ENCODE assay signal across 16 mouse cellular contexts in genomic region chr6:53603695-53604094, GRCm38 (mm10).
DNase-seq lines count a peak whose midpoint lies in the region; ATAC-seq and TF ChIP-seq lines count a peak whose summit lies in the region.
"Had no signal": no experiment of that assay in that cellular context is flagged by ENCODE, and none has a peak within 500 bp of the region (broad histone marks: within the 10 kb centered on the region; RNA-seq: fewer than 3 reads in every experiment).

No protein-coding gene starts in this region.

- intact Hi-C loops in heart, postnatal 10 days (cut with DNase I), result no loop called here

- no peaks in the 10 kb centered on the region for H3K9me3 ChIP-seq in lung, postnatal 0 days (ENCODE audit: low read length)
- H3K9me3 ChIP-seq in heart, embryonic 12.5 days (replicated peaks), result 0 out of 2 replicates have a peak, but pooled peaks cover 2% of the 10 kb centered on the region
- H3K9me3 ChIP-seq: embryonic facial prominence, embryonic 13.5 days; limb, embryonic 15.5 days had no signal

- TF ChIP-seq EP300 in lung, postnatal 0 days (IDR thresholded peaks at IDR 0.05), result no peak

- WGBS in lung, postnatal 0 days, result 59% methylated on average over 5 of the region's 5 CpGs
- 59% methylated on average over 5 of the region's 5 CpGs for WGBS in lung, adult 2 months
- WGBS in heart, embryonic 12.5 days, result 71% methylated on average over 5 of the region's 5 CpGs

- H3K27me3 ChIP-seq in lung, postnatal 0 days (replicated peaks; ENCODE audit: insufficient read depth, low read length), result no peaks in the 10 kb centered on the region
- no peaks in the 10 kb centered on the region for H3K27me3 ChIP-seq in heart, embryonic 12.5 days (replicated peaks)
- H3K27me3 ChIP-seq: limb, embryonic 15.5 days had no signal

- H3K4me1 ChIP-seq in lung, postnatal 0 days (ENCODE audit: insufficient read depth, low read depth, low read length), result no peaks in the 10 kb centered on the region
- H3K4me1 ChIP-seq in lung, adult 2 months (ENCODE audit: control insufficient read depth, insufficient read depth, low read length), result peaks cover 5% of the 10 kb centered on the region; the same call in 1 of the 2 replicates
- H3K4me1 ChIP-seq in heart, embryonic 12.5 days (replicated peaks), result peaks cover 41% of the 10 kb centered on the region

- no peak for TF ChIP-seq POLR2A in lung, adult 2 months (IDR thresholded peaks at IDR 0.05; ENCODE audit: borderline replicate concordance, extremely low read depth, low read depth, low read length)

- no peak overlapping the region for H3K27ac ChIP-seq in lung, postnatal 0 days (ENCODE audit: low read length)
- H3K27ac ChIP-seq in heart, embryonic 12.5 days (ENCODE audit: poor library complexity, severe bottlenecking), result peak overlapping the region; percentile 77; the same call in 1 of the 2 replicates
- H3K27ac ChIP-seq: embryonic facial prominence, embryonic 13.5 days; hindbrain, postnatal 0 days; left cerebral cortex, adult 2 months; limb, embryonic 15.5 days had no signal

- DNase-seq in heart, adult 18-20 months, result peak; percentile 58 to 61
- DNase-seq in heart, postnatal 10 days, result no peak
- DNase-seq in lung, postnatal 0 days (ENCODE audit: low spot score), result peak; percentile 53
- no peak for DNase-seq in lung, adult 2 months
- peak; percentile 79 for DNase-seq in skeletal muscle tissue, adult 2 months (ENCODE audit: low read depth, low spot score)
- no peak for DNase-seq in retina, postnatal 1 day
- DNase-seq in embryo, embryonic 10.5 days (ENCODE audit: low spot score), result no peak
- DNase-seq: cerebellum, adult 11 months; cerebellum, postnatal 36 days had no signal

- ATAC-seq in lung, postnatal 0 days, result peak; percentile 35; the same call in 1 of the 2 replicates
- ATAC-seq in heart, embryonic 12.5 days (ENCODE audit: insufficient number of reproducible peaks, low FRiP score), result no peak
- ATAC-seq: hindbrain, postnatal 0 days had no signal

- no peak overlapping the region for H3K9ac ChIP-seq in lung, postnatal 0 days (replicated peaks; ENCODE audit: low read depth)
- H3K9ac ChIP-seq in heart, embryonic 12.5 days, result no peak overlapping the region
- H3K9ac ChIP-seq: embryonic facial prominence, embryonic 13.5 days; limb, embryonic 15.5 days had no signal

- H3K4me3 ChIP-seq in lung, postnatal 0 days (ENCODE audit: low read depth, low read length), result no peak overlapping the region
- H3K4me3 ChIP-seq in lung, adult 2 months (replicated peaks; ENCODE audit: extremely low read depth, low read depth, low read length), result no peak overlapping the region
- H3K4me3 ChIP-seq in heart, embryonic 12.5 days, result no peak overlapping the region
- H3K4me3 ChIP-seq: embryonic facial prominence, embryonic 13.5 days; forebrain, embryonic 10.5 days; left cerebral cortex, adult 2 months; limb, embryonic 15.5 days had no signal

- no peaks in the 10 kb centered on the region for H3K36me3 ChIP-seq in lung, postnatal 0 days (ENCODE audit: insufficient read depth, low read length)
- H3K36me3 ChIP-seq in heart, embryonic 12.5 days, result peaks cover 18% of the 10 kb centered on the region
- H3K36me3 ChIP-seq: embryonic facial prominence, embryonic 13.5 days had no signal

- H3K4me2 ChIP-seq in lung, postnatal 0 days (replicated peaks; ENCODE audit: low read depth, low read length), result no peak overlapping the region
- H3K4me2 ChIP-seq in heart, embryonic 12.5 days, result no peak overlapping the region
- H3K4me2 ChIP-seq: embryonic facial prominence, embryonic 13.5 days; limb, embryonic 15.5 days; midbrain, embryonic 11.5 days had no signal

- TF ChIP-seq CTCF in lung, postnatal 0 days (IDR thresholded peaks at IDR 0.05), result no peak
- no peak for TF ChIP-seq CTCF in lung, adult 2 months (IDR thresholded peaks at IDR 0.05; ENCODE audit: insufficient read depth, low read length)

Comparison
In these comparisons a context has a peak if more than half of its experiments do, and no peak if none do; other contexts are left out.
1. DNase-seq: peak in heart, adult 18-20 months (2 of 2), lung, postnatal 0 days (single experiment) and skeletal muscle tissue, adult 2 months (single experiment); none in heart, postnatal 10 days (0 of 2), lung, adult 2 months (single experiment), retina, postnatal 1 day (single experiment) and embryo, embryonic 10.5 days (single experiment).